Mouse (Mus musculus) heart, embryonic 12.5 days (tissue): ENCODE measurements around the gene Majin. TPM values are rescaled to one million over a fixed set of nuclear protein-coding genes. Genes with fewer than 3 reads are reported as not detected.

Experiments used
- ATAC-seq: fragments of 200-750 bp; cut with Nextera tagmentation; 2 replicates; pipeline ENCODE4 v1.8.0; 2017; ENCODE audit warnings: moderate TSS enrichment, moderate library complexity; ENCODE audit not compliant: insufficient number of reproducible peaks, low FRiP score
- H3K27ac ChIP-seq: fragments of 300-500 bp; sonication (generic); 2 replicates; pipeline ENCODE4 v1.5.1; 2016; ENCODE audit warnings: mild to moderate bottlenecking, moderate library complexity; ENCODE audit not compliant: poor library complexity, severe bottlenecking
- H3K27me3 ChIP-seq: fragments of 300-500 bp; sonication (generic); replicated peaks from 2 replicates; pipeline ENCODE4 v1.6.1; 2016; ENCODE audit warnings: mild to moderate bottlenecking, moderate library complexity
- H3K36me3 ChIP-seq: fragments of 300-500 bp; sonication (generic); 2 replicates; pipeline ENCODE4 v1.6.1; 2016; ENCODE audit warnings: mild to moderate bottlenecking, moderate library complexity
- H3K4me1 ChIP-seq: fragments of 300-500 bp; sonication (generic); replicated peaks from 2 replicates; pipeline ENCODE4 v1.6.1; 2016; ENCODE audit warnings: mild to moderate bottlenecking
- H3K4me2 ChIP-seq: fragments of 300-500 bp; sonication (generic); 2 replicates; pipeline ENCODE4 v1.6.1; 2016; ENCODE audit warnings: mild to moderate bottlenecking, moderate library complexity
- H3K4me3 ChIP-seq: fragments of 300-500 bp; sonication (generic); 2 replicates; pipeline ENCODE4 v1.5.1; 2016; ENCODE audit warnings: mild to moderate bottlenecking
- H3K9ac ChIP-seq: fragments of 300-500 bp; sonication (generic); 2 replicates; pipeline ENCODE4 v1.6.1; 2016; ENCODE audit warnings: mild to moderate bottlenecking, moderate library complexity
- H3K9me3 ChIP-seq: fragments of 300-500 bp; sonication (generic); replicated peaks from 2 replicates; pipeline ENCODE4 v1.6.1; 2016; ENCODE audit warnings: mild to moderate bottlenecking, moderate library complexity
- WGBS: fragments of 180-500 bp; shearing (Covaris S2); methylation state at CpG from one replicate; pipeline ENCODE4 v1.1.7; 2016; 5-methylcytosine and 5-hydroxymethylcytosine counted together
- polyA plus RNA-seq: library from polyadenylated mRNA; unstranded; fragments of >200 nt; fragmentation: Nextera tagmentation; extraction: Ambion mirVana; gene quantifications from 2 replicates; pipeline ENCODE4 v1.2.1, GENCODE M21; 2016

Majin gene
- polyA plus RNA-seq, 1 experiment from 2014 or later: not detected

DNA sequence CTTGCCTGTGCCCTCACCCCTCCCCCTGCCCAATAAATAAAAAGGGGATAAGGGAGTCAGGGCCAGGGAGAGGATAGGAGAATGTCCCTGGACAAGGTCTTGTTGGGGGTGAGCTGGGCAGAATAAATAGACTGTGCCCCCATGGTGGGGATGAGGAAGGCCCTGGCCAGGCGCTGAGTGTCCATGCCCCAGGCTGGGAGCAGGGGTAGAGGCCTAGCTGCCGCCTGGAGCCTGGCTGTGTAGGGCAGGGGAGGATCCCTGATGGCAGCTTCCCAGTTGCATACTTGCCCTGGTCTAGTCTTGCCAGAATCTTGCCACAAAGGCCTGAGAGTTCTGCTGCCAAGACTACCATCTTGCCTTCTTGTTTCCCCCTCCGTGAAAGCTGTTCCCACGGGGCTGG, 43.7 kb downstream of the Majin start:
- Histone ChIP-seq H3K27ac (no peak overlapping the region), H3K9ac (no peak overlapping the region), H3K4me1 (no peaks in the 10 kb centered on the region), H3K27me3 (no peaks in the 10 kb centered on the region), H3K9me3 (no peaks in the 10 kb centered on the region), H3K4me3 (no peak overlapping the region), H3K4me2 (no peak overlapping the region), H3K36me3 (peaks cover 62% of the 10 kb centered on the region)
- ATAC-seq: no peak
- WGBS: 67% methylated on average over 4 of the region's 4 CpGs

DNA sequence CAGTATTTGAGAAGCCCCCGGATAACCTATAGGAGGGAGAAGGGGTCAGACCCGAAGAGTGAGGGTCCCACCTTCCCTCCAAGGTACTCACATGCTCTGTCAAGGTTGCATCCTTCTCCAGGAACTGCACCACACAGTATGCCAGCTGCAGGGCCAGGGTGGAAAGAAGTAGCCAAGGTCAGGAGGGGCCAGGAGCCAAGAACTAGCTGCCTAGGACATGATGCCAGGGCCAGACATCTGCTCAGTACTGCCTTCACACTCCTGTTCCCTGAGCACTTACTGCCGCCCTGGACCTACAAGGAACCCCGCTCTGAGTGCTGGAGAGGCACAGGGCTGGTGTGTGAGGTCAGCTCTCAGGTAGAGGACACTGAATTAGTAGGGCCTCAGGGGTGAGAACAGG, 46.2 kb downstream of the Majin start:
- H3K27ac ChIP-seq: no peak overlapping the region
- H3K4me1 ChIP-seq: peaks cover 16% of the 10 kb centered on the region
- H3K9ac ChIP-seq: no peak overlapping the region
- peaks cover 71% of the 10 kb centered on the region for H3K36me3 ChIP-seq
- ATAC-seq: no peak
- H3K9me3 ChIP-seq: no peaks in the 10 kb centered on the region
- WGBS: 82% methylated on average over 4 of the region's 4 CpGs
- no peaks in the 10 kb centered on the region for H3K27me3 ChIP-seq
- no peak overlapping the region for H3K4me2 ChIP-seq
- no peak overlapping the region for H3K4me3 ChIP-seq

DNA sequence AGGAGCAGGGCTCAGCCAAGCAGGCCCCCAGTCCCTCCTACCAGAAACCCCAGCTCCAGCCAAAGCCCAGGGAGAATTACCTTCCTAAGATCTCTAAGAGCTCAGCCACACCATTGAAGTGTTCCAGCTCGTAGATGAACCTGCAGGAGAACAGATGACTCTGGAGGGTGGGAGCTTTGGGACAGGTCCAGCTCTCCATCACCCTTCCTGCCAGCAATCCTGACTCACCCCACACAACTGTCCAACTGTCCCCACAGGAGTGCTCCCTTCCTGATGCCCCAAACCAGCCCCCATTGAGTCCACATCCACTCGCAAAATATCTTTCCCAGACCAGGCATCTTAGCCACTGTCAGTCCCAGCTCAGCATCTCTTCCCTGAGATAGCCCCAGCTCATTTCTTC, 46.8 kb downstream of the Majin start:
- no peak overlapping the region for H3K4me2 ChIP-seq
- H3K4me3 ChIP-seq: no peak overlapping the region
- ATAC-seq: no peak
- no peak overlapping the region for H3K9ac ChIP-seq
- peaks cover 16% of the 10 kb centered on the region for H3K4me1 ChIP-seq
- no peaks in the 10 kb centered on the region for H3K27me3 ChIP-seq
- peaks cover 71% of the 10 kb centered on the region for H3K36me3 ChIP-seq
- H3K9me3 ChIP-seq: no peaks in the 10 kb centered on the region
- 72% methylated on average over 2 of the region's 2 CpGs for WGBS
- H3K27ac ChIP-seq: no peak overlapping the region

DNA sequence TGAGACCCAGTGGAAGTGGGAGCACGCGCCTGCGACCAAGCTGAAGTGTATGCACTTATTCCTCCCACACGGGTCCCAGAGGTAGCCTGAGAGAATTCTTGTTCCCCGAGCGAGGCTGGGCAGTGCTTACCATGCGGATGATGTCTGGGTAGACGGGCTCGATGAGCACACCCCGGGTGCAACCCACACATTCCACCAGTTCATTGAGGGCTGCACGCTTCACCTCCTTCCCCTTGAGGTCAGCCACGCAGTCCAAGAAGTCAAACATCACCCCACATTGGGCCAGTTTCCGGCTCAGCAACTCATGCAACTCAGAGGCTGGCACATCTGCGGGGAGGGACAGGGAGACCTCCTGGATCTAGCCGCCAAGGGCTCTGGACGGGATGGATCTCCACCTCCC, 49.5 kb downstream of the Majin start:
- ATAC-seq: no peak
- no peaks in the 10 kb centered on the region for H3K27me3 ChIP-seq
- H3K4me2 ChIP-seq: no peak overlapping the region
- WGBS: 86% methylated on average over 16 of the region's 16 CpGs
- no peak overlapping the region for H3K4me3 ChIP-seq
- no peak overlapping the region for H3K27ac ChIP-seq
- H3K9ac ChIP-seq: peak overlapping the region; percentile 89; the same call in 1 of the 2 replicates
- peaks cover 20% of the 10 kb centered on the region for H3K4me1 ChIP-seq
- H3K9me3 ChIP-seq: no peaks in the 10 kb centered on the region
- H3K36me3 ChIP-seq: peaks cover 50% of the 10 kb centered on the region

DNA sequence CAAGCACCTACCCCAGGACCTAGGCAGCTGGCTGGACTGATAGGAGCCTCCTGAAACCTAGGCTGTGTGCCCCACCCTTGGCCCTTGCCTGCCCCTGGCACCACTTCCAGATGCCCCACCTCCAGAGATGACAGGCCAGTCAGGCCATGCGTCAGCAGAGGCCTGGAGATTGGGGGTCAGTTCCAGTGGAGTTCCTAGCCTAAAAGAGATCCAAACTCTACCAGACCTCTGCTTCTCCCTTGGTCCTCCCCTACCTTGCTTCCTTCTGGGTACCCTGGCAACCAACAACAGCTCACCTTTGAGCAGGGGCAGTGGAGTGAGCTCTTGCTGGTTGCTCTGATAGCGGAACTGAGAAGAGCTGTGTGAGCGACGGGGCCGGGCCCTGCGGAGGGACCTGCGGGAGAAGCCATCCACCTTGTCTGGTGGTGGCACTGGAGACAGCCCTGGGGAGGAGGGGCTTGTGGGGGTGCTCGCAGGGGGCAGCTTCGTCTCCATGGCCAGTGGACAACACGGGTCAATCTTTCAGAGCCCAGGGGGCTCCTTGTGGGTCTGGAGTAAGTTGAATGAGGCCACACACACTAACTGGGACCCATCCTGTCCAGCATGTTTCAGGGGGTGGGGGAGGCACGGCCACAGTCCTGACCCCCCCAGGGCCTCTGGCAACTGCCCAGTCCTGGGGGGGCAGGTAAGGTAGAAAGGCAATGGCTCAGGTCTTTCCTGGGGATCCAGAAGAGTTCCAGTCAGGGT, 50.3 kb downstream of the Majin start:
- ATAC-seq: no peak
- Histone ChIP-seq H3K9ac (peak overlapping the region; percentile 89), H3K4me1 (peaks cover 20% of the 10 kb centered on the region), H3K27ac (no peak overlapping the region), H3K27me3 (no peaks in the 10 kb centered on the region), H3K4me3 (peak overlapping the region; percentile 93), H3K36me3 (peaks cover 42% of the 10 kb centered on the region), H3K9me3 (no peaks in the 10 kb centered on the region), H3K4me2 (peak overlapping the region; percentile 94)
- WGBS: 61% methylated on average over 11 of the region's 11 CpGs

DNA sequence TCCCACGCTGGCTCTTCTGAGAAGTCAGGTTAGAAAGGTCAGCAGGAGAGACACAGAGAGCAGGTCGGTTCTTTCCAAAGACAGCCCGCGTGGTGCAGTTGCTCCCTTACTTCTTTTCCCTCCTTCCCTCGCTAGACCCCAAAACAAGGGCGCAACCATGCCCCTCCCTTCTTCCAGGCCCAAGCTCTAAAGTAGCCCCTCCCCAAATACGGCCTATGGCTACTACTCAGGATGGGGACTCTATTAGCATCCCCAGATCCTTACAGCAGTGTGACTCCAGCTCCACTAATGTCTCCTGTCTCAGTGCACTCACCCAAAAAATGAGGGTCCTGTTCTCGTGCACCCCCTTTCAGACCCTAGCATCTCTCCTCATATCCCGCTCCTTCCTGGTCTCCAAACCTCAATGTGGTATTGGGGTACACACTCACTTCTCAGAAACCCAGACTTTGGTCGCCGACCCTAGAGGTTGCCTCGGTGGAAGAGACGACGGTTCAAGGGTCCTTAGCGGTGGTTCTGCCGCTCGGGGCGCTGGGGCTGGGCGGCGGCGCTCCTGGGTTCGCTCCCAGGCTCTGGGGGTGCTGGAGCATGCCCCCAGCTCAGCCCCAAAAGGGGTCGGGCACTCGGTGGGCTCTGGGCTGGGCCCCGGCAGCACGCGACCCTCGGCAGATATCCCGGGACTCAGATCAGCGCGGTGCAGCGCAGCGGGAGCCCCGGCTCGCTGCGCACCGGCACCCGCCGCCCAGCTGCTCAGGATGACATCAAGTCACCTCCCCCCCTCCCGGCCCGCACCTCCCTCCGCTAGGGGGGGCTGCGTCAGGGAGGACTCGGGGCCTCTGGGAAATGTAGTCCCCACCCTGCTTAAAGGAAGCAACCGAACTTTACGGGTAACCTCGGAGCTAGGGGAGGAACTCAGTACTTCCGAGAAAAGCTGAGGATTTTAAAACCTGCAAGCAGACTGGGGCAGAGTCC, 51.2 kb downstream of the Majin start, which contains the start of gene Ppp2r5b:
Ppp2r5b (minus strand) TSS at position 789 of the 969 bp plus-strand sequence.
- no peaks in the 10 kb centered on the region for H3K27me3 ChIP-seq
- ATAC-seq: peak; percentile 93
- H3K27ac ChIP-seq: peak within 1 kb of the TSS; percentile 96
- 4% methylated on average over 45 of the region's 48 CpGs for WGBS
- peaks cover 33% of the 10 kb centered on the region for H3K36me3 ChIP-seq
- no peaks in the 10 kb centered on the region for H3K9me3 ChIP-seq
- H3K4me2 ChIP-seq: peak within 1 kb of the TSS; percentile 94
- peaks cover 20% of the 10 kb centered on the region for H3K4me1 ChIP-seq
- peak within 1 kb of the TSS; percentile 93 for H3K4me3 ChIP-seq
- peak within 1 kb of the TSS; percentile 89 for H3K9ac ChIP-seq

DNA sequence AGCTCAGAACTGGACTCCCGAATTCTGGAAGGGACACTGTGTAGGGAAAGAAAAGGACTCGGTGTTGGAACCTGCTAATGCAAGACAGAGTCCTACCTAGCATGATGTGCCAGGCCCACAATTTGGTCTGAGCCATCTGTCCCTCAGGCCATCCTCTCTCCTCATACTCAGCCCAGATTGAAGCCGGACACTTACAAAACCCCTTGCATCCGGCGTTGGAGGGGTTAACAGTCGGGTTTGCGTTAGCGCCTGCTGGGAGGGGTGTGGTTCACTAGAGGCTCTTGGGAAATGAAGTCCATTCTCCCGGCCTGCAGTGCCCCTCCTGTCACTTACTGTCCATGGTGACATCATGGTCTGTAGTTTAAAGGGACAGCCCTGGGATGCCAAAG, 51.9 kb downstream of the Majin start:
- Histone ChIP-seq H3K9ac (peak overlapping the region; percentile 89), H3K9me3 (no peaks in the 10 kb centered on the region), H3K4me3 (peak overlapping the region; percentile 93), H3K27ac (peak overlapping the region; percentile 96), H3K4me1 (peaks cover 23% of the 10 kb centered on the region), H3K4me2 (peak overlapping the region; percentile 94), H3K36me3 (peaks cover 26% of the 10 kb centered on the region), H3K27me3 (no peaks in the 10 kb centered on the region)
- WGBS: under 1% methylated on average over 9 of the region's 9 CpGs
- peak; percentile 93 for ATAC-seq

DNA sequence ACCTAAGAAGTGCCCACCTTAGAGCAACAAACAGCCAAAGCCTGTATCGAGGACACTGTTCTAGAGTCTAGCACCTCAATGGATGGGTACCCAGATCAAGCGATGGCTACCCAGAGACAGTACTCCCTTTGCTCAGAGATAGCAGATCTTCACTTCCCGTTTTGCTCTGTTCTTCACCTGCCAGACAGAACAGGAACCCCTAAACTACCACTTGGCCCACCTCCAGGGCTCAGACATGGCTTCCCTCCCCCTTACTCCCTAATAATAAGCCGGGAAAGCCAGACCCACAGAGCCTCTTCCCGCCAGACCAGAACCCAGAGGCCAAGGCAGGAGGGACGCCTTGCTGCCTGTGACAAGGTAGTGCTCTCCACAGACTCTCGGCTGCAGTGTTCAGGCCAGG, 52.7 kb downstream of the Majin start:
- Histone ChIP-seq H3K4me2 (no peak overlapping the region), H3K36me3 (peaks cover 18% of the 10 kb centered on the region), H3K27me3 (no peaks in the 10 kb centered on the region), H3K27ac (no peak overlapping the region), H3K9me3 (no peaks in the 10 kb centered on the region), H3K9ac (no peak overlapping the region), H3K4me3 (no peak overlapping the region), H3K4me1 (peaks cover 23% of the 10 kb centered on the region)
- no peak for ATAC-seq
- 71% methylated on average over 7 of the region's 7 CpGs for WGBS

DNA sequence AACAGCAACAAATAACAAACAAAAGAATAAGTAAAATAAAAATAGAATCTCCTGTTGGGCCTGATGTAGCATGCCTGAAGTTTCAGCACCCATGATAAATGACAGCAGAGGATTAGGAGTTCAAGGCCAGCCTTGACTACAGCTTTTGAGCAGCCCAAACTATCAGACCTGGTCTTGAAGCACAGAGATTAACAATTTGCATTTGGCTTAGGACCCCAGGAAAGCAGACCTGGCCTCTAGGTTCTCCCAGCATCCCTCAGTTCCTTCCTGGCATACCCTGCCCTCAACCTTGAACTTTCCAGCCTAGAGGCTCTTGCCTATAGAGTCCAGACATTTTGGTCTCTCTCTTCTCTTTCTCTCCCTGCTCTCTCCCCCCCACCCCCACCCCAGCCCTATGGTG, 54.6 kb downstream of the Majin start:
- Histone ChIP-seq H3K36me3 (peaks cover under 1% of the 10 kb centered on the region; the same call in 1 of the 2 replicates), H3K4me2 (no peak overlapping the region), H3K27ac (no peak overlapping the region), H3K9me3 (no peaks in the 10 kb centered on the region), H3K27me3 (no peaks in the 10 kb centered on the region), H3K4me3 (no peak overlapping the region), H3K9ac (no peak overlapping the region), H3K4me1 (peaks cover 29% of the 10 kb centered on the region)
- ATAC-seq: no peak

DNA sequence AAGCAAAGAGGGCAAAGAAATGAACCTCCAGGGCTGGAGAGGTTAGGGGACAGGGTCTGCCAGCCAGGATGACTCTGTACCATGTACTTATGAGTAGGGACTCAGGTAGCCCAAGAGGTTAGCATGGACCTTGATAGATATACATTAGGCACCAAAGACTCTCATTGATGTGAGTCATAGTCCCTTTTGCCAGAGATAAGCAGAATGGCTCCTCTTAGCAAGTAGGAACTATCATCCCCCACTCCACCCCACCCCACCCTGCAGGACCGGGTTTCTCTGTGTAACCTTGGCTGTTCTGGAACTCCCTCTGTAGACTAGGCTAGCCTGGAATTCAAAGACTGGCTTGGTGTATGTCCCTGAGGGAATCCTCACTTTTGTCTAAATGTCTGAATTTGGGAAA, 55.9 kb downstream of the Majin start:
- Histone ChIP-seq H3K27me3 (no peaks in the 10 kb centered on the region), H3K4me1 (peaks cover 15% of the 10 kb centered on the region), H3K9me3 (no peaks in the 10 kb centered on the region), H3K4me3 (no peak overlapping the region), H3K4me2 (no peak overlapping the region), H3K36me3 (peaks cover 13% of the 10 kb centered on the region), H3K9ac (no peak overlapping the region), H3K27ac (no peak overlapping the region)
- whole genome bisulfite sequencing: 25% methylated on average over 1 of the region's 1 CpGs
- ATAC-seq: no peak

DNA sequence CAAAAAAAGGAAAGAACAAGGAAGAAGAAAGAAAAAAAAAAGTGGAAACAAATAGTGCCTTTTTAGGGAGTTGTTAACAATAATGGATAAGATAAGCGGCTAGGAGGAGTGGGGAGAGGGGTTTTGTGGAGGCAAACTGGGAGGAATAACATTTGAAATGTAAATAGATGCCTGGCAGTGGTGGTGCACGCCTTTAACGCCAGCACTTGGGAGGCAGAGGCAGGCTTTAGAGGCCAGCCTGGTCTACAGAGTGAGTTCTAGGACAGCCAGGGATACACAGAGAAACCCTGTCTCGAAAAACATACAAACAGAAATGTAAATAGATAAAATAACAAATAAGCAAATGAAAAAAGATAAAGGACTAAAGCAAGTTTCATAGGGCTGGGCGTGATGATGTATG, 56.5 kb downstream of the Majin start:
- H3K9ac ChIP-seq: no peak overlapping the region
- peak overlapping the region; percentile 95; the same call in 1 of the 2 replicates for H3K4me2 ChIP-seq
- H3K27me3 ChIP-seq: no peaks in the 10 kb centered on the region
- H3K4me3 ChIP-seq: 0 out of 2 replicates have a peak overlapping the region, but pooled peaks have one; percentile 92
- peaks cover 19% of the 10 kb centered on the region for H3K36me3 ChIP-seq
- peaks cover 14% of the 10 kb centered on the region for H3K4me1 ChIP-seq
- H3K27ac ChIP-seq: no peak overlapping the region
- H3K9me3 ChIP-seq: no peaks in the 10 kb centered on the region
- WGBS: 27% methylated on average over 5 of the region's 5 CpGs
- ATAC-seq: no peak
